Mouse (Mus musculus) forebrain, embryonic 11.5 days (tissue): ENCODE results near the gene Usp49. TPM values are rescaled to one million over a fixed set of nuclear protein-coding genes. Genes with fewer than 3 reads are reported as not detected.

Experiments used
- ATAC-seq: fragments of 200-750 bp; cut with Nextera tagmentation; replicated peaks from 2 replicates; pipeline ENCODE4 v1.8.0; 2017; ENCODE audit warnings: moderate TSS enrichment; ENCODE audit not compliant: low FRiP score
- DNase-seq: peaks from one replicate; pipeline ENCODE4 v3.0.0-alpha.2; 2017; ENCODE audit warnings: low spot score
- H3K27ac ChIP-seq: fragments of 300-500 bp; sonication (generic); 2 replicates; pipeline ENCODE4 v1.5.1; 2014; ENCODE audit warnings: low read depth, low read length
- H3K27me3 ChIP-seq: fragments of 300-500 bp; sonication (generic); 2 replicates; pipeline ENCODE4 v1.6.1; 2014; ENCODE audit warnings: mild to moderate bottlenecking, low read length, mixed read lengths; ENCODE audit not compliant: control insufficient read depth, insufficient read depth
- H3K36me3 ChIP-seq: fragments of 300-500 bp; sonication (generic); 2 replicates; pipeline ENCODE4 v1.6.1; 2014; ENCODE audit warnings: mild to moderate bottlenecking, low read length, moderate library complexity, mixed read lengths; ENCODE audit not compliant: control insufficient read depth, insufficient read depth
- H3K4me1 ChIP-seq: fragments of 300-500 bp; sonication (generic); replicated peaks from 2 replicates; pipeline ENCODE4 v1.6.1; 2014; ENCODE audit warnings: low read length, mixed read lengths; ENCODE audit not compliant: control insufficient read depth, insufficient read depth
- H3K4me2 ChIP-seq: fragments of 300-500 bp; sonication (generic); 2 replicates; pipeline ENCODE4 v1.6.1; 2014; ENCODE audit warnings: low read depth, mild to moderate bottlenecking, low read length, moderate library complexity, mixed read lengths; ENCODE audit not compliant: severe bottlenecking
- H3K4me3 ChIP-seq: fragments of 300-500 bp; sonication (generic); 2 replicates; pipeline ENCODE4 v1.5.1; 2014; ENCODE audit warnings: low read depth, low read length
- H3K9ac ChIP-seq: fragments of 300-500 bp; sonication (generic); 2 replicates; pipeline ENCODE4 v1.6.1; 2014; ENCODE audit warnings: low read length
- H3K9me3 ChIP-seq: fragments of 300-500 bp; sonication (generic); 2 replicates; pipeline ENCODE4 v1.6.1; 2016; ENCODE audit warnings: low read length, mixed read lengths; ENCODE audit not compliant: control insufficient read depth
- WGBS: fragments of 180-500 bp; shearing (Covaris S2); extraction: QIAGEN DNeasy Blood & Tissue Kit; methylation state at CpG from one replicate; pipeline ENCODE4 v1.1.7; 2014; 5-methylcytosine and 5-hydroxymethylcytosine counted together
- polyA plus RNA-seq: library from polyadenylated mRNA; unstranded; fragments of >200 nt; fragmentation: Nextera tagmentation; extraction: Ambion mirVana; gene quantifications from 2 replicates; pipeline ENCODE4 v1.2.1, GENCODE M21; 2014

The Usp49 gene
- polyA plus RNA-seq, 1 experiment from 2014 or later = 7.2 TPM

DNA sequence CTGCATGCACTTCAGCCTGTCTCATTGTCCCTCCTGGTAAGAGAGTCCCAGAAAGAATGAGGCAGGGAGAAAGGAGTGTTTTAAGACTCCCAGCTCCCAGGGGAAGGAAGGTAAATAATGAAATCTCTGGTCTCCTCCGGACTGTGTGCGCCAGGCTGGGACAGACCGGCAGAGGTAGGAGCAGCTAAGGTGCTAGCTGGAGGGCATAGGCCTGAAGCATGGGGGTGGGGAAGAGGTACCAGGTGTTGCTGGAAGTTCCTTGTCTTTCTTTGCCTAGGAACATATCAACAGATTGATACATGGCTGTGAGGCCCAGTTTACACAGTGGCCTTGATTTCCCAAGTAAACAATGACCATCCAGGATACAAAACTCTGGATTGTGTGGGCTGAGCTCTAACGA is 78.5 kb downstream of the Usp49 start:
- DNase-seq (no peak), ATAC-seq (no peak)
- H3K4me2 ChIP-seq = no peak overlapping the region
- H3K9ac ChIP-seq = no peak overlapping the region
- WGBS = 84% methylated on average over 4 of the region's 4 CpGs
- no peaks in the 10 kb centered on the region for H3K36me3 ChIP-seq
- H3K9me3 ChIP-seq = no peaks in the 10 kb centered on the region
- H3K4me1 ChIP-seq = no peaks in the 10 kb centered on the region
- H3K4me3 ChIP-seq = no peak overlapping the region
- no peaks in the 10 kb centered on the region for H3K27me3 ChIP-seq
- H3K27ac ChIP-seq = no peak overlapping the region

- H3K27me3 ChIP-seq = no peaks in the 10 kb centered on the region
- 83% methylated on average over 3 of the region's 3 CpGs for WGBS
- no peaks in the 10 kb centered on the region for H3K36me3 ChIP-seq
- H3K4me1 ChIP-seq = no peaks in the 10 kb centered on the region
- no peak for ATAC-seq
- H3K4me3 ChIP-seq = no peak overlapping the region
- DNase-seq = no peak
- H3K9ac ChIP-seq = no peak overlapping the region
- H3K9me3 ChIP-seq = no peaks in the 10 kb centered on the region
- no peak overlapping the region for H3K27ac ChIP-seq
- H3K4me2 ChIP-seq = no peak overlapping the region
Measured at GRCm38 (mm10) chr17:47710036-47710435, 79.5 kb downstream of the Usp49 start.

DNA sequence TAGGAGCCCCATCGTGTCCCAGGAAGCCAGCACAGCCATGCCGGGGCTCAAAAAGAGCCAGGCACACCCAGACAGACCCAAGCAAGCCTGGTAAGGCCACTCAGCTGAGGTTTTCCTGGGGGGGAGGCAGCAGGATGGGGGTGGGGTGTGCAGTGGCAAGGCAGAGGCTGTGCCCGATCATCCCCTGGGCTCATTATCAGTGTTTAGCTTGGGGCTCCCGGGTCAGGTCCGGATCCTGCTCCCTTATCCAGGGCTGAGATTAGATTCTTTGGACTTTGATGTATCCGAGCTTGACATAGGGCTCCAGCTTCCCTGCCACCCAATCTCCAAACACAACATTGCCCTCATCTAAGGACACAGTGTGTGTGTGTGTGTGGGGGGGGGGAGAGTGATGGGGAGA is 81.4 kb downstream of the Usp49 start:
- Histone ChIP-seq H3K4me2 (no peak overlapping the region), H3K36me3 (no peaks in the 10 kb centered on the region), H3K27ac (no peak overlapping the region), H3K27me3 (no peaks in the 10 kb centered on the region), H3K9ac (no peak overlapping the region), H3K4me3 (no peak overlapping the region), H3K4me1 (no peaks in the 10 kb centered on the region), H3K9me3 (no peaks in the 10 kb centered on the region)
- ATAC-seq (no peak), DNase-seq (no peak)
- WGBS = 73% methylated on average over 6 of the region's 6 CpGs

DNA sequence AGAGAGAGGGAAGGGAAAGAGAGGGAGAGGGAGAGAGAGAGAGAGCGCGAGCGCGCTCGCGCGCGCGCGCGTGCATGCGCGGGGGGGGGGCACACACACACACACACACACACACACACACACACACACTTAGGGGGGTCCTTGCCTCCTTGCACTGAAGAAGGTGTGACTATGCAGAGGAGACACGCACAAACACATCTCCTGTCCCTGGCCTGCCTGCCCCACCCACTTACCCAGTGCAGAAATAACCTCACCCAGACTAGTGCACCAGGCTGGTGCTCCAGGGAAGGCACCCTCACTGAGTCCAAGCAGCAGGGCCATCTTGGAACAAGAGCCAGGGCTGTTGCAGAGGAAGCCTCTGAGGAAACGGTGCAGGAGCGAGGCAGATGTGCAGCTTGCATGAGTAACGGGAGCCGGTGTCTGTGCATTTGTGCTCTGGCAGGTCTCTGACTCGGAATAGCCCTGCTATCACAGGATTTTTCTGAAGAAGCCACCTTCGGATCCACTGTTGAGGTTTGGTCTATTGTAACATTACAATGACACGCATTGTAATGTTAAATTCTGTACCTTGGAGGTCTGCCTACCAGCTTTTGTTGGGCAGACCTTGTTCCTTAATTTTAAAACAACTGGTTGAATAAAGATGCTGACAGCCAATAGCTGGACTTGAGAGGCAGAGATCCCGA is 82.5 kb downstream of the Usp49 start:
- no peak for DNase-seq
- H3K9me3 ChIP-seq = no peaks in the 10 kb centered on the region
- H3K9ac ChIP-seq = no peak overlapping the region
- no peak overlapping the region for H3K4me3 ChIP-seq
- no peak for ATAC-seq
- 53% methylated on average over 22 of the region's 22 CpGs for WGBS
- no peaks in the 10 kb centered on the region for H3K4me1 ChIP-seq
- H3K27ac ChIP-seq = no peak overlapping the region
- no peaks in the 10 kb centered on the region for H3K36me3 ChIP-seq
- H3K4me2 ChIP-seq = no peak overlapping the region
- H3K27me3 ChIP-seq = no peaks in the 10 kb centered on the region

DNA sequence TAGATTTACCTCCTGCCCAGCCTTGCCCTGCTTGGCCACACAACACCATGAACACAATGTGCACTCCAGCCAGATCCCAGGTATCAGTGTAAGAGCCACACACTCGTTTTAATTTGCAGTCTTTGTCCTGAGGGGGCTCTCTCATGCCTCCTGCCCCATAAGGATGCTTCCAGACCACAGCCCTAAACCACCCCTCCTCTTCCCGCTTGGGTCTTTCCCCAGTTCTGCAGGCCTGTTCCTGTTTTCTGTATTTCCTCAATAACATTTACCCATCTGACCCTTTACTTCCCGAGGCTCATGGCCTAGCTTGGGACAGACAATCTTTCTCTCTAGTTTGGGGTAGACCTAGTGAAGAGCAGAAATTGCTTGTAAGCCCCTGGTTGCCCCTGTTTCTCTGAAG is 84.5 kb downstream of the Usp49 start:
- Histone ChIP-seq H3K27me3 (no peaks in the 10 kb centered on the region), H3K9me3 (no peaks in the 10 kb centered on the region), H3K9ac (no peak overlapping the region), H3K4me3 (no peak overlapping the region), H3K36me3 (no peaks in the 10 kb centered on the region), H3K4me1 (no peaks in the 10 kb centered on the region), H3K27ac (no peak overlapping the region), H3K4me2 (no peak overlapping the region)
- ATAC-seq (no peak), DNase-seq (no peak)
- WGBS = 73% methylated on average over 3 of the region's 3 CpGs

GRCm38 (mm10) chr17:47721183-47721582 is 90.7 kb downstream of the Usp49 start:
- 89% methylated on average over 4 of the region's 4 CpGs for WGBS

DNA sequence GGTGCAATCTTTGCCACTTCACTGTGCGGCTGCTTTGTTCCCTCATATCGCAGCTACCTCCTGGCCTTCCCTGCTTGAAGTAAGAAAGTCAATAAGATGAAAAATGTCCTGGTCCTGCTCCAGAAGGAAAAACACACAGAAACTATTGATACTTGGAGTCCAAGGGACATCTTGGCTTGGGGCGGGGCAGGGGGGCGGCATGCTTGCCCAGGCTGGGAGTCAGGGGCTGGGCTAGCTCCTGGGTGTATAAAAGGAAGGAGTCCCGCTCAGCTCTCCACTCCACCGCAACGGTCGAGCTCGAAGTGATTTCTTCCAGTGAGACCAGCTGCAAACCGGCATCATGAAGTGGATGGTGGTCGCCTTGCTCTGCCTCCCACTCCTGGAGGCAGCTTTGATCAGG is 96.1 kb downstream of the Usp49 start, which contains the start of gene Pgc:
Gene Pgc, plus strand, starts transcription at position 277 of the 400 bp plus-strand sequence.
- Histone ChIP-seq H3K27ac (no peak within 1 kb of the TSS), H3K9ac (no peak within 1 kb of the TSS), H3K4me3 (no peak within 1 kb of the TSS), H3K9me3 (no peaks in the 10 kb centered on the region), H3K27me3 (no peaks in the 10 kb centered on the region), H3K4me2 (no peak within 1 kb of the TSS), H3K4me1 (no peaks in the 10 kb centered on the region), H3K36me3 (no peaks in the 10 kb centered on the region)
- 87% methylated on average over 11 of the region's 11 CpGs for WGBS
- no peak for DNase-seq
- ATAC-seq = no peak

More at GRCm38 (mm10) chr17:47721183-47721582, 90.7 kb downstream of the Usp49 start:
- DNase-seq (no peak), ATAC-seq (no peak)
- Histone ChIP-seq H3K27ac (no peak overlapping the region), H3K27me3 (no peaks in the 10 kb centered on the region), H3K4me1 (no peaks in the 10 kb centered on the region), H3K9me3 (no peaks in the 10 kb centered on the region), H3K9ac (no peak overlapping the region), H3K4me3 (no peak overlapping the region), H3K36me3 (no peaks in the 10 kb centered on the region), H3K4me2 (no peak overlapping the region)

DNA sequence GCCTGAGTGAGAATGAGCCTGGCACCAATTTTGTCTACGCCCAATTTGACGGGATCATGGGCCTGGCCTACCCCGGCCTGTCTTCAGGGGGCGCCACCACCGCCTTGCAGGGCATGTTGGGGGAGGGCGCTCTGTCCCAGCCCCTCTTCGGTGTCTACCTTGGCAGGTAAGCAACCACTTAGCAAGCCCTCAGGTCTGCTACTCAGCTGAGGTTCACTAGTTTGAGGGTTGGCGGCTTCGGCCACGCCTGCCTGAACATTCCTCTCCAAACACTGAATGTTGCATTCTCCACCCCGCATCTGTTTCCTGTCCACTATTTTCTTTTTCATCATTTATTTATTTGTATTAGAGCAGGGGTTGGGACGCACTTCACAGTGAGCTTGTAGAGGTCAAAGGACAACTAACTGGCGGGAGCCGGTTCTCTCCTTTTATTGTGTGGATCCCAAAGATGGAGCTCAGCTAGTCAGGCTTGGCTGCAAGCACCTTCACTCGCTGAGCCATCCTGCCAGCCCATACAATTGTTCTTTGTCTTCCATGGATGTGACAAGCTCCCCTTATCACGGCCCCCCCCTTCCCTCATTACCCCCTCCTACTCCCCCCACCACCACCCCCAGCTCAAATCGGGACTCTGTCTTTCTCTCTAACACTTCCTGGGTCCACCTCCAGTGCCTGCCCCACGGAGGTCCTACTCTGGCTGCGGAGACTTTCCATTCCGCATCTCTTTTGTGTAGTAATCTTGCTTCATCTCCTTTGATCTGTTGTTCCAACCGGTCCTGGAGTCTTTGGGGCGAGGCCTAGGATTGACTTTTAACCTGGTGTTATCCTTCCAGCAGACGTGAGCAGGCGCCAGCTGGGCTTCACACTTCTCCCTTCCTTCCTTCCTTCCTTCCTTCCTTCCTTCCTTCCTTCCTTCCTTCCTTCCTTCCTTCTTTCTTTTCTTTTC is 100.4 kb downstream of the Usp49 start:
- no peak overlapping the region for H3K9ac ChIP-seq
- 45% methylated on average over 24 of the region's 24 CpGs for WGBS
- H3K27ac ChIP-seq = no peak overlapping the region
- H3K4me3 ChIP-seq = no peak overlapping the region
- no peaks in the 10 kb centered on the region for H3K4me1 ChIP-seq
- ATAC-seq (no peak), DNase-seq (no peak)
- H3K4me2 ChIP-seq = no peak overlapping the region
- no peaks in the 10 kb centered on the region for H3K36me3 ChIP-seq
- H3K27me3 ChIP-seq = no peaks in the 10 kb centered on the region
- no peaks in the 10 kb centered on the region for H3K9me3 ChIP-seq
